Mouse (Mus musculus): ENCODE measurements around the gene Gon7.

- no peak for TF ChIP-seq CTCF (IDR thresholded peaks at IDR 0.05; ENCODE audit: borderline replicate concordance, insufficient read depth, low read depth, low read length)
- peak; percentile 52; the same call in 1 of the 2 replicates for TF ChIP-seq POLR2A (IDR thresholded peaks at IDR 0.05; ENCODE audit: borderline replicate concordance, insufficient read depth, low read length)
Observed at GRCm38 (mm10) chr12:102704457-102705198, 53.0 kb downstream of the Gon7 start, which contains the start of gene Itpk1.
